Mouse (Mus musculus) monocyte, adult 59 days (primary cell): ENCODE data around the gene Mat2a. TPM values are rescaled to one million over a fixed set of nuclear protein-coding genes. Genes with fewer than 3 reads are reported as not detected.

Source experiments
- total RNA-seq, 2 experiments: library from RNA; stranded (reverse); gene quantifications; one replicate each; pipeline ENCODE4 v1.2.4; 2023

Mat2a gene
- total RNA-seq, result 100 to 1,000 TPM; 204 to 208 TPM

DNA sequence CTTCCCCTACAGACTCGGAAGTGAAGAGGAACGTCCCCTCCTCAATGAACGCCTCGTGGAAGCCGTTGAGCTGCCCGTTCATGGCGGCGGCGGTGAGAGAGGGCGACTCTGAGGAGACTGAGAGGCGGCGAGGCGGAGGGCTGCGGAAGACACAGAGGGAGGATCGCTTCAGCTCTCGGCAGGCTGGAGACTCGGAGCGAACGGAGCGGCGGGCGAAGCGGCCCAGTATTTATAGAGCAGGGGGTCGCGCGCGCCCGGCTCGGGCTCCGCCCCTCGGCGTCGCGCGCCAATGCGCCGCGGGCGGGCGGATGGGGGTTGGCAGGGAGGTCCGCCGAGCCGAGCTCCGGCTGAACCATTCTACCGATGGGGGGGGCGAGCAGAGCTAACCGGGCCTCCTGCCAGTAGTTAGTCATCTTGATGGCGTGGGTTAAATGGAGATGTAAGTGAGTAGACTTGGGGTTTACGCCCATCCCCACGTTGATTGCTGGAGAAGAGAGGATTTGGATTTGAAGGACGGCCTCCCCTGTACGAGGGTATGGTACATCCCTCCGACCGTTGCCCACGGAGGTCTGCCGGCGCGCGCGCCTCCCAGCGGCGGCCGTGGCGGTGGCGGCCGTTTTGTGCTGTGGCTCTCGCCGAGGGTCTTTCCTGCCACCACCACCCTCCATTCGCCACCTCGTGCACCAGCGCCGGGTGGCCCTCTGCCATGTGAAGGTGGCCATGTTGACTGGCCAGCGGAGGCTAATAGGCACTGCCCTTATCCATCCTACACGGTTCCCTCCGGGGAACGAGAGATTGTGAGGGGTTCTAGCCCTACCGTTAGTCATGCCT is at the start of gene Mat2a:
TSS of gene Mat2a (minus strand) at position 204 of the 831 bp plus-strand sequence.

DNA sequence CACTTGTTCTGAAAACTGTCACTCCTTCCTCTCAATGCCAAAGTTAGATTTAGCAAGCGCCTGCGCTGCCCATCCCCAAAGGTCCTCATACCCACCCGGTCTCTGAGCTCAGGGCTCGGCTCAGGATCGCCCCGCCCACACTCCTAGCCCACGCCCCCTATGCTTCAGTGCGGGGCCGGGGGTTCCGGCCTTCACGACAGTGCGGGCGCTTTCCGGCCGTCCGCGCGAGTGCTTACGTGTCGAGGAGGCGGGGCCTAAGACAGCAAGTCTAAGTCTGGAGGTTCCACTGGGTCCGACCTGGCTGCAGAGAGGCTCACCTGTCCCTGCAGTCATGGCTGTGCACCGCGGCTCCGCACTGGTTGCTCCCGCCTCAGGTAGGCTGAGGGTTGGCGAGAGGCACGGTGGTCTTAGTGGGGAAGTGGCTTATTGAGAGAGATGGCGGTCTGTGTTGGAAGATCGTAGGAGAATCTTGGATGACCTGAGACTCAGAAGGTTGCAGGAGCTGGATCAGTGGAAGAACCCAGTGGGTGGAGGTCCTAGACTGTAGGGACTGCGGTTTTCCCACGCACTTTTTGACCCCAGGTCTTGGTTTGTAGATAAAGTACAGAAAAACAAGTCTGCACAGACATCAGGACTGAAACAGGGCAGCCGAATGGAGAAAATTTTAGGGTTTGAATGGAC is 25.1 kb downstream of the Mat2a start, which contains the start of gene Ggcx:
TSS of gene Ggcx (plus strand) at position 233 of the 681 bp plus-strand sequence.

DNA sequence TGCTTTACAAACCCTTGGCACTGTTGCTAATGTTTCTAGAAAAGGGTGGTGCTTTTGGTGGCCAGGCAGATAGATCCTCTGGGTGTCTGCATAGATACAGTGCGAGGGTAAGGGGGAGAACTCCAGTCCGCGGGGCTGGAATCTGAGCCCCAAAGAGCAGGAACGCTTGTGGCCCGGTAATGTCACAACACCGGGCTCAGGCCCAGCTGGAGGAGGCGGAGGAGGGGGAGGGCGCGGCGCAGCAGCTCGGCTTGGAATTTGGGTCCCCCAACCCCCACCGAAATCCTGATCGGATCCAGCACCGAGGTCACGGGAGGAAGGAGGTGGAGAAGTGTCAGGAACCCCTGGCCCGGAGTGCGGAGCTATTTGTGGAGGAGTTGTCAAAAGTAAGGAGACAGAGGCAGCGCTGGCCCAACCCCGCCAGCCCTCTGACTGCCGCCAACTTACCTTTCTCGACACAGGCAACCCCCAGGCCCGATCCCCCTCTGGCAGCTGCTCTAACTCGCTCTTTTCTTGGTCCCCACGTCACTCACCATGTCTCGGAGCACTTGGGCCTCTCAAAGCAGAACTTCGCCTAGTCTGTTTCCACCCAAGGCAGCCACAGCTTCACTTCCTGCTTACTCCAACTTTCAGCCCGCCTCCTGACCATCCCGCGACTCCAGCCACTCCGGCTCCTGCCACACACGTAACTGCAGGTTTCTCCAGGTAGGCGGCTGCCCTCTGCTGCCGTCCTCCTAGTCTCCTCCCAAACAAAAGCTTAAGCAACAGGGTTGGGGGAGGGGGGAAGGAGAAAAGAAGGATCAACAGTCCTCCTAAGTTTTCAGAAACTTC is 49.2 kb downstream of the Mat2a start, which contains the start of gene Vamp8:
TSS of gene Vamp8 (minus strand) at position 763 of the 831 bp plus-strand sequence.

Other genes with a start within 250 kb of the Mat2a start
- gene Atoh8, start 204.0 kb downstream of the Mat2a start, total RNA-seq, result under 1 TPM in 1 of 2 experiments, not detected in 1; 0.36 TPM
- gene Sftpb, start 134.9 kb downstream of the Mat2a start, total RNA-seq, result not detected
- gene Usp39, start 94.4 kb downstream of the Mat2a start, total RNA-seq, result 10 to 100 TPM; 32.3 to 33.0 TPM
- gene 0610030E20Rik, start 92.2 kb downstream of the Mat2a start, total RNA-seq, result 10 to 100 TPM; 20.8 to 21.8 TPM
- gene Tmem150a, start 84.1 kb downstream of the Mat2a start, total RNA-seq, result 1 to 10 TPM in 1 of 2 experiments, under 1 TPM in 1; 0.73 to 1.1 TPM
- gene Rnf181, start 72.6 kb downstream of the Mat2a start, total RNA-seq, result 10 to 100 TPM; 59.7 to 69.4 TPM
- gene Vamp5, start 59.1 kb downstream of the Mat2a start, total RNA-seq, result 10 to 100 TPM; 22.0 to 32.9 TPM
- 100 to 1,000 TPM; 201 to 211 TPM for gene Vamp8, start 48.9 kb downstream of the Mat2a start, total RNA-seq
- gene Ggcx, start 25.2 kb downstream of the Mat2a start, total RNA-seq, result 10 to 100 TPM; 14.1 to 18.7 TPM
- under 1 TPM in 1 of 2 experiments, not detected in 1; 0.39 TPM for gene Sh2d6, start 82.1 kb upstream of the Mat2a start, total RNA-seq
- 100 to 1,000 TPM; 179 to 182 TPM for gene Capg, start 104.8 kb upstream of the Mat2a start, total RNA-seq
- gene Elmod3, start 158.9 kb upstream of the Mat2a start, total RNA-seq, result 1 to 10 TPM; 7.4 to 8.7 TPM
- gene Retsat, start 158.9 kb upstream of the Mat2a start, total RNA-seq, result 10 to 100 TPM; 21.5 to 27.7 TPM
- 100 to 1,000 TPM; 103 to 105 TPM for gene Tgoln1, start 177.4 kb upstream of the Mat2a start, total RNA-seq